Mouse (Mus musculus): ENCODE measurements around the gene Panx1. TPM values are rescaled to one million over a fixed set of nuclear protein-coding genes. Genes with fewer than 3 reads are reported as not detected.
A peak's percentile ranks its signal among the peaks of the same experiment; 100 is the strongest.

Gene Panx1
- total RNA-seq, 4 experiments from 2014 or later, result 26.5 to 30.1 (median 28.0) TPM

DNA sequence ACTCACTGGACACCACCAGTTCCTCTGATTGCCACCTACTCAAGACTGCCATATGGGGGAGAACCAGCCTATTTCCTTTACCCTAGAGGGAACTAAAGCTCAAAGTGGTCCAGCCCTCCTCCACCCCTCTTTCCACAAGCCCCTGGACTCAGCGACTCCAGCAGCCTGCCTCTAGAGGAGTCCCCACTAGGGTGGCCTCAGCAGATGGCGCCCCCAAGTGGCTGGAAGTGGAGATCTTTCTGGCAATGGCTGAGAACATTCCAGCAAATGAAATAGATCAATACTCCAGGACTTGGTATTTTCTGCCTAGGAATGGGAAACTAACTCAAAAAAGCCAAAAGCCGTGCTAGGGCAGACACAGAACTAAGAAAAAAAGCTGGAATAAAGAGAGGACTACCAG is 17.6 kb downstream of the Panx1 start:
- no peak for DNase-seq (ENCODE audit: low spot score in 2 of 2)

DNA sequence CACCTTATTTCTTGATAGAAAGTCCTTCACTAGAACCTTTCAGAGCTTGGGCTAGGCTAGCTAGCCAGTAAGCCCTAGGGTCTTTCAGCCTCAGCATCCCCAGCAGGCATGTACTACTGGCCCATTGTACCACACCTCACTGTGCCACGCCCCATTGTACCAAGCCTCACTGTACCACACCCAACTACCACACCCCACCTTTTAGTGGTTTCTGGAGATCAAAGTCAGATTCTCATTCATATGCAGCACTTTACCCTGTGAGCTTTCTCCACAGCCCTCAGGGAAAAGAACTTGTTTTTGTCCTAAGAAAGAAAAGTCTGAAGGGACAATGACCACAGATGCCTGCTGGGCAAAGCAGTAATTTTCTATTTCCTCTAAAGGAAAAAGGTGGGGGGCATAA is 22.2 kb downstream of the Panx1 start:
- no peak for DNase-seq (ENCODE audit: low spot score in 2 of 2)

DNA sequence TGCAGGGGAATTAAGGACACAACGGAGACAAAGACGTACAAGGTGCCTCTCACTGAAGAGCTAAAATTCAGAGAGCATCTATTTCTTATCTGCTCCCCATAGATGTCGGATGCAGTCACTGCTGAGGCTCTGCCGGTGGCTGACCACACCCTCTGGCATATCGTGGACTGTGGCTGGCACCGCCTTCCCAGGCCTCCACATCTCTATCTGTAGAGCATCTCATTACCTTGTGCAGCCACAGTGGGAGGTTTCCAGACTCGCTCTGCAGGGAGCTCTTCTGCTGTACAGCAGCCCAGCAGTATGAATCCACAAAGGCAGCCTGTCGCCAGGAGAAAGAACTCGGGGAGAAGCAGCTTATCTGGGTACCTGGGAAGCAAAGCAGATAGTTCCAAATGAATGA is 24.1 kb downstream of the Panx1 start:
- DNase-seq (ENCODE audit: low spot score in 2 of 2), result no peak

DNA sequence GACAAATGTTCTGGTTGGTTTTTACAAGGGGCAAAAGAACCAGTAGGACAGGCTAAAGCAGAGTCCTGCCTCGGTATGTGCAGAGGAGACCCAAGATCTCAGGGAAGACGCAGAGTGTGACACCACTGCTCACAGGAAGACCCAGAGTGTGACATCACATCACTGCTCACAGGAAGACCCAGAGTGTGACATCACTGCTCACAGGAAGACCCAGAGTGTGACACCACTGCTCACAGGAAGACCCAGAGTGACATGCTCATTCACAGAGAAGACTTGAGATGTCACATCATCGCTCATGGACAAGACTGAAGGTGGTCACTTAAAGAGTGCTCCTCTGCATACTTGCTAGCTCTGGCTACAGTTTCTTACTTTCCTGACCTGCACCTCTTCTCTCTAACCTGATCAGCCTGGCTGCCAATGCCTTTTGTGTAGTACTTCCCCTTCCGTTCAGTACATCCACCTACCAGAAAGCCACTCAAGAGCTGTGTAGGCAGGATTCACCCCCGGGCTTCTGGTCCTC is 24.7 kb downstream of the Panx1 start:
- DNase-seq (ENCODE audit: low spot score in 2 of 2), result no peak

DNA sequence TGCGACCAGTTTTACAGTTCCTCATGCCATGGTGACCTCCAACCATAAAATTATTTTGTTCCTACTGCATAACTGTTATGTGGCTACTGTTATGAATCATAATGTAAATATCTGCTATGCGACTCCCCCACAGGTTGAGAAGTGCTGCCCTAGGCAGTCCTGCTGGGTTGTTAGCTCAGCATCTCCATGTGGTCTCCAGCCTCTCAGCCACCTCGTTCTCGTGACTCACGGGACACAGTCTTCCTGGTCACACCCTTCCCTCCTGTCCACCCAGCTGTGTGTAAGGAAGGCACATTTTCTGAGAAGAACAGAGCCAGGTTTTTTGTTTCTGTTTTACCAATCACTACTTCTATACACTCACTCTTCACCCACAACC is 26.5 kb downstream of the Panx1 start:
- no peak for DNase-seq (ENCODE audit: low spot score in 2 of 2)

DNA sequence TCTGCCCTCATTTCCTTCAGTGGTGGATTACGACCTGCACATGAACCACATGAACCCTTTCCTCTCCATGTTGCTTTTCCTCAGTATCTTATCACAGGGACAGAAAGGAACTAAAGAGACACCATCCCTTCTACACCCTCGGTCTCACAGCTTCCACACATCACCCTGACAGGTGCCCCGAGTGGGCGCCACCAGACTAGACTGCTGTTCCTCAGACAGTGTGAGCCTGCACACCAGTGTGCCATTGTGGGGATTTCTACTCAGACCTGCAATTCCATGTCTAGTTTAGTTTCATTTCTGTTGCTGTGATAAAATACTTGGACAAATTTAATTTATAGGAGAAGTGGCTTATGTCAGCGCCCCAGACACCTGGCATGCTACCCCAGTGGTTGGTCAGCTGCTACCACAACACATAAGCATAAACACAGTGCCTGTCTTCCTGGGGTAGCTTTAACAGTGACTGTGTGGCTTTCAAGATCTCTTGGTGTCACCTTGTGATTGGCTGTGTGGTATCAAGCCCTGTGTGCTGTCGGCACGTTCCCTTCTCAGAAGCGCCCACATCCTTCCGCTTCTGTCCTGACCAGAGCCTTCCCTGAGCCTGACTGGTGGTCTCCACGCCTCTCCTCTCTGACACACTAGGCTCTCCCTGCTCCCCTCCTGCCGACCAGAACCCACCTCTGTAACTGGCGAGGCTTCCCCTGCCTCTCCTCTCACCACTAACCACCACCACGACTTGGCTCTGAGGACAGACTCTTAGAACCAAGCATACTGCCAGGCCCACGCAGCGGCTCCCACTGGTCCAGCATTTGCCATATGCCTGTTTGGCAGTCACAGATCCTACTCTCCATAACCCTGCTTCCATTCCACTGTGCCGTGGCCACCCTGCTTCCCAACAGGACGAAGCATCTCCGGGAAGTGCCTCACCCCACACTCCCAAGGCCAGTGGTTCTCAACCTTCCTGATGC is 27.2 kb downstream of the Panx1 start:
- peak in 1 of 2 experiments; percentile 76 for DNase-seq (ENCODE audit: low spot score in 2 of 2)

DNA sequence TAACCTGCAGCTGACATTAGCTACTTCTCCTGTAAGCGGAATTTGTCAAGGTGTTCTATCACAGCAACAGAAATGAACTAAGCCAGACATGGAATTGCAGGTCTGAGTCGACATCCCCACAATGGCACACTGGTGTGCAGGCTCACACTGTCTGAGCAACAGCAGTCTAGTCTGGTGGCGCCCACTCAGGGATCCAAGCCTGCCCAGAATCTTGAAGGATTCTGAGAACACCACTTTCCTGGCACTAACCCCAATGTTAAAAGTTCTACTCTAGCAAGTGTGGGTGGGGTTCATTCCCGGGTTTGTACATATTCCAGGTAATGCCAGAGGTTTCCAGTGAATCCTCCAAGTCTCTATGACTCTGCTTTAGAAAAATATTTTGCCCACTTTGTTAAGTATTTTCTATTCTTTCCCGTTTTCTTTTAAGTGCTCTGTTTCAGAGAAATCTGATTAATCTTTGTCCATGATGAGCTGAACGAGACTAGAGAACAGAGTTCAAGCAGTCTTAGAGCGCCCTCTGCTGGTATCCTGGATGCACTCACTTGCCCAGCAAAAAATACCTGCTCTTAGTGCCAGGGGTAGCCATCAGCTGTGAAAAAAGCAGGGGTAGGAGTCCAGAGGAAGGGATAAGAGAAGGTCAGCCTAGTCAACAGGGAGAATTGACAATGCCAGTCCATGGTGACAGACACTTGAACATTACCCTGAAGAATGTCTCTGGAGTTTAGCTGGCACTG is 29.9 kb downstream of the Panx1 start:
- peak in 1 of 2 experiments; percentile 58 for DNase-seq (ENCODE audit: low spot score in 2 of 2)

DNA sequence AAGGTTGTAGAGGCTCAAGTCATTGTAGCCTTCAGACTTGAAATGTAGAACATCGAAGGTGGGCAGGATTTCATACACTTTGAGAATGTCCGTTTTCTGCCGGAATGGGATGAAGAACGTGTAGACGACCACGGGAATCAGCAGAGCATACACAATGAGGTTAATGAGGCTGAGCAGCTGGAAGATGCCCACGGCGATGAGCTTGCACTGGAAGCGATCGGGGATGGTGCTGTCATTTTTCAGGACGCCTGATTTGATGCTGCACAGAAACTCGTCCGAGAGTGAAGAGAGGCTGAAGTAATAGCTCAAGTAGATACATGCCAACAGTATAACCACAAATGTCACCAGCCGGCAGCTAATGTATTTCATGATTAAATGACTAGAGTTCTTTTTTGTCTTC is 37.7 kb downstream of the Panx1 start:
- no peak for DNase-seq (ENCODE audit: low spot score in 2 of 2)

DNA sequence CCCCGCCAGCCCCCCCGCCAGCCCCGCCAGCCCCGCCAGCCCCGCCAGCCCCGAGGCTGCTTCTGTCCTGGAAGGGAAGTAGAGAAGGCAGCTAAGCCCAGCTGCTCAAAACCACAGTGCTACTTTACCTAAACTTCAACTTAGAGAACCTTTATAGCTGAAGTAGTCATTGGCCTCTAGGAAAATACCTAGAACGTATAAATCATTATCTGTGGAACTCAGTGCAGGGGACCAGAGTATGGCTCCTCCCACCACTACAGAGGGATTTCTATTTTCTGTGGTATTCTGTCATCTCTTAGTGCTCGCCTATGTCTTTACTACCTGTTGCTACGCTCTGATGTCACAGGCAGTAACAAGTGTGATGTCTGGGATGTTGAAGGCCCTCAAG is 41.0 kb downstream of the Panx1 start:
- DNase-seq (ENCODE audit: low spot score in 2 of 2), result no peak

DNA sequence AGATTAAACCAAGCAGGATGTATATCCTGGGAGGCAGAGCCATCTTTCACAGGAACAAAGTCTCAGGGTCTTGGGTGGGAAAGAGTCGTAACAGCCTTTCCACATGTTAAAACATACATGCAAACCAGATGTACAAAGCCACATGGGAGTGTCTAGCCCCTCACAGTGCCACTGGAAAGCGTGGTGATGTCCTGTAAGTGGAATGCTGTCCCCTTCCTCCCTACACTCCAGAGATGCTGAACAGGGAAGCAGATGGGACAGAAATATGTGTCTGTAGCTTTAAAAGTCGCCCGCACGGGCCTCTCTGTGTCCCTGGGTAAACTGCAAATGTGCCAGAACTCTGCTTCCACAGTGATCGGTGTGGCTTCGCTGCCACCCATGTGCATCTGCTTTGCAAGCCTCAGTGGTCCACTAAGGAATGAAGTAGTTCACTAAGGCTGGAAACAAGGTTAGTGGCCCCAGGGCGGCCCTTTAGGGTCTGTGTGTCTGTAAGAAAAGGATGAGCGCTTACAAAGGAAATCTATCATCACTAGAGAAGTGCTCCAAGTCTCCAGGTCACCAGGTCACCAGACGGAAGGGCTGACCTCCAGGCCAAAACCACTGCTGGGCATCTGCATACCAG is 41.5 kb downstream of the Panx1 start:
- DNase-seq (ENCODE audit: low spot score in 2 of 2), result no peak

DNA sequence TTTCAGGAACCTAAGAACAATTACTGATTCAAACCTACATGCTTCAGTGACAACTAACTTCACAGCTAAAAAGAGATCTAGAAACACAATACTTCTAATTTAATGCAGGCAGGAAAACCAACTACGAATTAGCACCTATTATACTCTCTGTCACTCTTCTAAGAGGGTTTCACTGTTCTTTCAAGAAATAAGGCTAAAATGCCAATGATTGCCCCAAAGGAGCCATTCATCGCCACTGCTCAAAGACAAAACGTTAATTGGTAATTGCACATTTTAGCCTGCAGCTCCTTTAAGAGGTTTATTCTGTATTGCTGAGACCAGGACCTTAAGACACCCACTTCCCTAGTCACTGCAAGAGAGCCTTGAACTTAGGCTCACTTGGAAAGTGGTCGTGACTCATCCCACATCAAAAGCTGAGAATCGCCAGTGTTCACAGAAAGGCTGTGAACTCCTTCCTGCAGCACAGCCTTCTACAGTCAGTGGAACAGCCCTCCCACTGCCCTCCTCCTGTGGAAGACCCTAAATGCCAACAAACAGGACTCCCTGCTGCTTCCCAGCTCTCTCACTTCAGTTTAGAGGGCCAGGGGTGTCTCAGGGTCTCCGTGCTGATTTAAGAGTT is 42.2 kb downstream of the Panx1 start:
- no peak for DNase-seq (ENCODE audit: low spot score in 2 of 2)

DNA sequence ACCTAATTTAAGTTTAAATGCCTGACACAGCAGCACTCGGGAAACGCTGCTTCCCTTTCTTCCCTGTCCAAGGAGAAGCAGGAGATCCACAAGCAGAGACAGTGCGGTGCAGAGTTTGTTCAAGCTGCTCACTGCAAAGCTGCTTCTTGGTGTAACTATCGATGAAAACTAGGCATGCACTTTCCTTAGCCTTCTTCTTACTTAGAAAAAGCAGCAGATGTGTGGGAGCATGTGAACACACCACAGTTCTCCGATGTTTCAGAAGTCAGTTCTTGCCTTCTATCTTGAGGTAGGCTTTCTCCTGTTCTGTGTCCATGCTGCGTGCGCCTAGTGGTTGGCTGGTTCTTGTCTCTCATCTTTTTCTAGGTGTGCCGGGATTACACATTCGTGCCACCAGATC is 46.5 kb downstream of the Panx1 start:
- no peak for DNase-seq (ENCODE audit: low spot score in 2 of 2)

DNA sequence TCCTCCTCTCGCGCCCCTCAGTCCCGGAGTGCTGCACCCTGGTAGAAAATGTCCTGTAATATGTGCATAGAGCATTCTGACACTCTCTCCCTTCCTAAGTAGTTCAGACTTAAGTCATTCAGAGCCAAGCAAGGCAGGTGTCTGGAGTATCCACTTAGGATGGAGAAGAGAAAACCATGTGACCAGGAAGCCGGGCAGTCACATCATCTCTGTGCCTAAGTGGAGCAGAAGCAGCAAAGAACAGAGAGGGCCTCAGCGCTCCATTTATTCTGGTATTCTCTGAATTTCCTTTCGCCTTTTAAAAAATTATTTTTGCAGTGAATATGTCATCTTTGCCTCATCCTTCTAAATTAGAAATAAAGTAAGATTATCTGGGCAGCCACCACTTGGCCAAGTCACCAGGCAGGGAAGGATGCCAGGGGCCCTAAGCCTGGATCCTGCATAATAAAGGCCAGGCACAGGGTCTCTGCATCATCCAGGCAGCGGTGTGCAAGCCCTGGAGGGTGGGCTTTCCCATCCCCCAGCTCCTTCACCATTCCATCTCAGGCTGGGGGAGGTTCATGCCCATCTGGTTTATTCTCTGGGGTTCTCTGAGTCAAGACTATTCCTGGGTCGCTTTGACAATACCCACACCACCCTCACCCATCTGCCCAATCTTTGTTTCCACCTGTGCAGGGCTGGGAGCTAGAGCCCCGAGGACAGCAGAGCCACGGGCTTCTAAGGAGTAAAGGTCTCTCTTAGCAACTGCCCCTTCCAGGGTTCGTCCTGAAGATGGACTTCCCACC is 47.8 kb downstream of the Panx1 start:
- peak in 1 of 2 experiments; percentile 75 for DNase-seq (ENCODE audit: low spot score in 2 of 2)

DNA sequence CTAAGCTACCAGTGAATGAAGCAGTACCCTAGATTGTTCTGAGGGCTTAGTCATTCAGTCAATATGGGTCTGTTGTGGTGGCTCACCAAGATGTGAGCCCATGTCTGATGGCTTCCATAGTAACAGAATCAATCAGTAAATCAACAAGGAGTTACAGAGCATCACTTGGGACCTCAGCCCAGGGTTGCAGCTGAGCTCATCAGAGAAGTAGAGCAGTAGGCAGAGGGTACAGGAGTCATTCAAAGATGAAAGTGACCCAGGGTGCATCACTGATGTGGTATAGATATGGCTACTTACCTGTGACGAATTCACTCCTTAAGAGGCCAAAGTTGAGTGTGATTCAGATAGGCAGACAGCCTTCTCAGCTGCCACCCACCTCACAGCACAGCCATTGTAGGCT is 49.8 kb downstream of the Panx1 start:
- DNase-seq (ENCODE audit: low spot score in 2 of 2), result no peak

DNA sequence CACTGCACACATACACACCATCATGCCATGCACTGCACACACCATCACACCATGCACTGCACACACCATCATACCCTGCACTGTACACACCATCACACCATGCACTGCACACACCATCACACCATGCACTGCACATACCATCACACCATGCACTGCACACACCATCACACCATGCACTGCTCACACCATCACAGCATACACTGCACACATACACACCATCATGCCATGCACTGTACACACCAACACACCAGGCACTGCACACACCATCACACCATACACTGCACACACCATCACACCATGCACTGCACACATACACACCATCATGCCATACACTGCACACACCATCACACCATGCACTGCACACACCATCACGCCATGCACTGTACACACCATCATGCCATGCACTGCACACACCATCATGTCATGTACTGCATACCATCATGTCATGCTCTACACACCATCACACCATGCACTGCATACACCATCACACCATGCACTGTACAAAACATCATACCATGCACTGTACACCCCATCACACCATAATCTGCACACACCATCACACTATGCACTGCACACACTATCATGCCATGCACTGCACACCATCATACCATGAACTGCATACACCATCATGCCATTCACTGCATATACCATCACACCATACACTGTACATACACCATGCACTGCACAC is 56.5 kb downstream of the Panx1 start:
- no peak for DNase-seq (ENCODE audit: low spot score in 2 of 2)

DNA sequence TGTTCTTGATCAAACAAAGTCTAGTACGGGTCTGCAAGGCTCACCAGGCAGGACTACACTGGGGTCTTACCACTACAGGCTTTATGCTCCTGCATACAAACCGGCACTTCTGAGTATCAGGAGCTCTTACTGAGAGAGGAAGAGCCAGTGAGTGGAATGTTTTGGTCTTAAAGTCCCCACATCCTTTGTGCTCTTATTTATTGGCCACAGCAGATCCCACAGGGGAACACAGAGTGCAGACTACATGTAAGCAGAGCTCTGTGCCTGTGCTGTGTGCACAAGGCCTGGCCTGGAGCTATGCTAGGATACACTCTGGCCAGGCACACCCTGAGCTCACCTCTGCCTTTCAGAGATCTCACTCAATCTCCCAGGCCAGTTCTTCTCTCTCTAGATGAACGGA is 62.1 kb downstream of the Panx1 start:
- DNase-seq (ENCODE audit: low spot score in 2 of 2), result no peak

DNA sequence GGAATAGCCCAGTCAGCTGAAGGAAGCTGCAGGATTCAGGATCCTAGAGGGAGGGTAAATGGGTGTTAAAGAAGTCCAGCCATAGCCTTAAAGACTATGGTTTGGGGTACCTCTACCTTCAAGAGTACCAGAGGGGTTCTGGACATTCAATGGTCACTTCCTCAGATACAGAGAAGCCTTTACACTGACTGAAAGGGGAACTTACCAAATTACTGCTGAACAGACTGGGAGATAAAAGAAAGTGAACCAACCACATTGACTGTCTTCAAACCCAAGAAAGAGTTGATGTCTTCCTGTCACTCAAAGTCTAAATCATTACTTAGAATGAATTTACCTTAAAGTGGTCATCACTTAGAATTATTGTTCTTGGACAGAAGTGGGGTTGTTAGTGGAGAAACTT is 62.6 kb downstream of the Panx1 start:
- DNase-seq (ENCODE audit: low spot score in 2 of 2), result no peak

DNA sequence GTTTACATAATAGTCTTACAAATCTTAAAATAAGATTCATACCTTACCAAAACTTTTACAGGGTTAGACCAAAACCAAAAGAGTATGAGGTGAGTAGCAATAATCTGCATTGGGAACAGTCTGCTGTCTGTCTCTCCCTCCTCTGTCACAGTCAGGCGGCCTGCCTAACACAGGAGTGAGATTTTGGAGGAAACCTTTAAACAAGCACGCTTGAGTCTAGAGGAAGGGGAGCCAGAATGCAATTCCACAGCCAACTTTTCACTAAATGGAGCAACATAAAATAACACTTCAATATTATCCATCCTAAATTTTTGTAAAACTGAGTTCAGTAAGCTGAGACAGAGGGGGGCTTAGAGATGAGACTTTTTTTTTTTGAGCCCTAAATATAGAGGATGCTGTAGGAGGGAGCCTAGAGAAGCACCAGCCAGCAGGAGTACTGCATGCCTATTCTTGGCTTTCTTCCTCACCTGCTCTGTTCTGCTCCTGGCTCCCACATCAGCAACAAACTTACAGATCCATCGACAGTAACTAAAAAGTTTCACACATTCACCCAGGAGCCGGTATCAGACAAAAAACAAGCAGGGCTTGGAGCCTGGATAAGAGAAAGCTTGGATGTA is 63.6 kb downstream of the Panx1 start:
- DNase-seq (ENCODE audit: low spot score in 2 of 2), result peak in 1 of 2 experiments; percentile 78

Measured in left cerebral cortex, adult 8-10 months (tissue).